Mouse (Mus musculus): ENCODE results near the gene Prtn3.
A peak's percentile ranks its signal among the peaks of the same experiment; 100 is the strongest.

Gene Prtn3

GRCm38 (mm10) chr10:79926491-79927323, 52.4 kb downstream of the Prtn3 start, which contains the start of gene Arid3a:
Gene Arid3a, plus strand, starts transcription at chr10:79927043.
- DNase-seq (ENCODE audit: low read depth, low spot score) = peak; percentile 77

- no peak for DNase-seq (ENCODE audit: low read depth, low spot score)
Observed at GRCm38 (mm10) chr10:79927324-79928029, 53.2 kb downstream of the Prtn3 start.

- no peak for DNase-seq (ENCODE audit: low read depth, low spot score)
Observed at GRCm38 (mm10) chr10:79928030-79928694, 53.9 kb downstream of the Prtn3 start.

GRCm38 (mm10) chr10:79928907-79929701, 54.8 kb downstream of the Prtn3 start:
- no peak for DNase-seq (ENCODE audit: low read depth, low spot score)

- DNase-seq (ENCODE audit: low read depth, low spot score) = no peak
Observed at GRCm38 (mm10) chr10:79929967-79930825, 55.9 kb downstream of the Prtn3 start.

- no peak for DNase-seq (ENCODE audit: low read depth, low spot score)
Observed at GRCm38 (mm10) chr10:79930826-79931186, 56.5 kb downstream of the Prtn3 start.

- DNase-seq (ENCODE audit: low read depth, low spot score) = no peak
Observed at GRCm38 (mm10) chr10:79931797-79932196, 57.5 kb downstream of the Prtn3 start.

- peak; percentile 79 for DNase-seq (ENCODE audit: low read depth, low spot score)
Observed at GRCm38 (mm10) chr10:79932736-79933135, 58.5 kb downstream of the Prtn3 start.

All from skeletal muscle tissue, adult 2 months (tissue).